Mouse (Mus musculus): ENCODE results near the gene Zfp423.

The Zfp423 gene

DNA sequence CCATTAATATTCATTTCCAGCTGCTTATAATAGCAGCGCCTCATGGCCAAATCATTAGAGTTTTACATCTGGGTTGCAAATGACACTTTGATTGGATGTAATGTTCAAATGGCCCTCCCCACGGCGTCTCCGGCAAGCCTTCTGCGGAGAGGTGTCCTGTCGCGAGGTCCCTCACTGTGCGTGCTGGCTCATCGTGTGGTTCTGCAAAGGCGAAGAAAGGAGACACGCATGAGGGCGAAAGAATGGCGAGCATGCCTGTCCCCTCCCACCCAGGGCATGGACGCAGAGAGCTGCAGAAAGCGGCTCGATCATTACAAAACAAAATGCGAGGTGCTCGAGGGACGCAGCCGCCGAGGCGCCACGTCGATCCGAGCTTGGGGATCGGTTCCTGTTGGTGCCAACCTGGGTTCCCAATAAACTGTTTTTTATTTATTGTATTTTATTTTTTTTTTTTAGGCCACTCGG is 297.1 kb downstream of the Zfp423 start:
- DNase-seq = peak; percentile 69 to 71

DNA sequence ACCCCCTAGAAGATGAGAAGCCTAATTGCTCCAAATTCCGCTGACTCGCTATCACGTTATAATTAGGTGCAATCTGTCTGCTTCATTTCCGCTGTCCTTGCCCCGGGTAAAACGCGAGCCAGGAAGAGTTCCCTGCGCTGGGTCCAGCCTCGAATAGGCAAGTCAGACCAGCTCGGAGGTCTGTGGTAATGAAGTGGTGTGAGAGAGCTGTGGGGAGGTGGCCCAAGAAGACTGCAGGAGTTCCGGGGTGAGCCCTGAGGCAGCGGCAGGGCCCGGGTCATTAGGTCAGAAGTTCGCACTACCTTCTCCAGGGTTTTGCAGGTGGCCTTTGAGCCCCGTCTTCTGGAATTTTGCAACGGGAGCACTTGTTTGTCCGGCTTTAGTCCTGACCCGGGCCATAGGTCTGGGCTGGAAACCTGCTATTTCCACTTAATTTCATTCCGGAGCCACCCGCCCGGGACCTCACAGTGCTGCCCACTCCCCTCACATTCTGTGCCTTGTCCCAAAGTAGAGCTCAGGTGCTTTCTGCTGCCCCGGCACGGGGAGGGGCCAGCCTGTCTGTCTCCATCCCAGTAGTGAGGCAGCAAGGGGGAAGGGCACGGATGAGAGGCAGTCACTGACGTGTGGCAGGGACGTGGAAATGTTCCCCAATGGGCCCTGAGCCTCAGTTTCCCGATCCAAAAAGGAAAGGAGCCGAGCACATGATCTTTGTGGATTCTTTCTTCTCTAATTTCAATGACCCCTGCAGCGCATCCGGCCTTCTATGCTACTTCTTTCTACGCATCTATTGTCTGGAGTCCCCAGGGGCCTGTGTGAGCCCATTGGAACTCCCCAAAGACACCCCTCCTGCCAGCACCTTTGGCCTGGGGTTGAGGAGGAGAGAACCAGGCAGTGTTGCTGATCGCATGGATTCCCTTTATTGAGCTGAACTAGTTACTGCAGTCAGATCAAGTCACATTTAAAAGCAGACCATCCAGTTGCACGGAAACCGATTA is 298.2 kb downstream of the Zfp423 start:
- DNase-seq = peak in 1 of 2 experiments; percentile 44

GRCm38 (mm10) chr8:87660029-87660915 is 299.1 kb downstream of the Zfp423 start:
- peak; percentile 71 to 74 for DNase-seq

GRCm38 (mm10) chr8:87657488-87657887 is 301.9 kb downstream of the Zfp423 start:
- no peak for DNase-seq

- peak; percentile 92 to 94 for DNase-seq
These were observed 302.7 kb downstream of the Zfp423 start for GRCm38 (mm10) chr8:87656484-87657230.

DNA sequence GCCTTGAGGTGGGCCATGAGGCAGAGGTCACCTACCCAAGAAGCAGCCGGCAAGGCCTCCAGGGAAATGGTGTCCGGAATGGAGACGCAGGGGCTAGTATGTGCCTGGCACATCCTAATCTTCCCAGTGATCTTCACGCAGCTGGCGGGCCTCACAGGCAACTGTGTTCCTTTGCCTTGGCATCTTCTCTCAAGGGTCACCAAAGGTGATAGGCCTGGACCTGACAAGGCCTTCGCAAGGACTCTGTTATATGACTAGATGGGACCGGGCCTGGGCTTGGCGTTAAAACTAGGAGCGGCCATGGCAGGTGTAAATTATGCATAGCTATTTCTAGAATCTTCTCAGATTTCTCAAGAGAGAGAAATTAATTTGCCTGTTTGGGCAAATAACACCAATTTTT is 303.4 kb downstream of the Zfp423 start:
- peak in 1 of 2 experiments; percentile 31 for DNase-seq

DNA sequence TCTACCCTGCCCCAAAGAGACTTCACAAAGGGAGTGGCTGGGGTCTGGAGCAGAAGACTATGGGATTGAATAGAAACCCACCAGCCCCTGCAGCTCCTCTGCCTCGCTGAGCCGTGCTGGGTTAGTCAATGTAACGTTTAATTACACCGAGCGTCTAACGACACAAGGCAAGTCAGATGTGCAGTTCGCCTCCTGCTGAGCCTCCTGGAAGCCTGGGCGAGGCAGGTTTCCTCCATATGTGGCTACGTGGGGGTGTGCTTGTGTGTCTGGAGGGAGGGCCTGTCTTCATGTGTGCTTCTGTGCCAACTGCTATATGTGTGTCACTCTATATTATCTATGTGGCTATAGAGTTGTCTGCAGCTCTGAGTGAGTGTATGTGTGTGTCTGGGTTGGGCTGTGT is 311.6 kb downstream of the Zfp423 start:
- DNase-seq = peak; percentile 32 to 52

GRCm38 (mm10) chr8:87645829-87646483 is 313.4 kb downstream of the Zfp423 start:
- DNase-seq = peak; percentile 74 to 76

DNA sequence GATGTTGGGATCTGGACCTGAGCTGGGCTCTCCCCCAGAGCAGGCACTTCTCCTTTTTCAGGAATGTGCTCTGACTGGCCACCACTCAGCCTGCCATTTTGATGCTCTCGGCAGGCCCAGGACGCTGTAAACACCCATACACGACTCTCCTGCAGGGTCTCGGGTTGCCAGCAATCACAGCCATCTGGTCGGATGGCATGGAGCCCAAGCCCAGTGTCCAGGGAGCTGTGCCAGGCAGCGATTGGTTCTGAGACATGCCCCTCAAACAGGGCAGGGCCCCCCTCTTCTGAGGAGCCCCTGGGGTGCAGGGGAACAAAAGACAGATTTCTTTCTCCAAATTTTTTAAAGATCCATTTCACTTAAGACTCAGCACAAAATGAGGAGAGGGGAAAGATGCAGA is 314.0 kb downstream of the Zfp423 start:
- peak; percentile 99 for DNase-seq

GRCm38 (mm10) chr8:87640930-87641329 is 318.5 kb downstream of the Zfp423 start:
- DNase-seq = peak; percentile 81 to 84

- DNase-seq = no peak
These were observed 323.1 kb downstream of the Zfp423 start for GRCm38 (mm10) chr8:87636226-87636742.

DNA sequence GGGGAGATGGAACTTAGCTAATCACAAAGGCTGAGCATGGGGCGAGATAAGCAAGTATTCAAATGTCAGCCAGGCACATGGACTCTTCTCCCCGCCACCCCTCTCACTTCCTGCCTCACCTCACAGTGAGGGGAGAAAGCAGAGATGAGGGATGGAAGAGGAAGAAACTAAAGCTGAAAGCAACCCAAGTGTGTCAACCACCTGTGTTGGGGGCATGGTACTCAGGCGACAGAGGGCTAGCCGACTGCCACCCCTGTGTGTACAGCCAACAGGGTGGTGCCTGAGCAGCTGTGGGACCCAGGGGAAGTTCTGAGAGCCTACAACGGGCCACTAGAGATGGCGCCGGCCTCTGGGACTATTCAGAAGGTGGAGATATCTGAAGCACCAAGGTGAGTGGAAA is 327.6 kb downstream of the Zfp423 start:
- no peak for DNase-seq

DNA sequence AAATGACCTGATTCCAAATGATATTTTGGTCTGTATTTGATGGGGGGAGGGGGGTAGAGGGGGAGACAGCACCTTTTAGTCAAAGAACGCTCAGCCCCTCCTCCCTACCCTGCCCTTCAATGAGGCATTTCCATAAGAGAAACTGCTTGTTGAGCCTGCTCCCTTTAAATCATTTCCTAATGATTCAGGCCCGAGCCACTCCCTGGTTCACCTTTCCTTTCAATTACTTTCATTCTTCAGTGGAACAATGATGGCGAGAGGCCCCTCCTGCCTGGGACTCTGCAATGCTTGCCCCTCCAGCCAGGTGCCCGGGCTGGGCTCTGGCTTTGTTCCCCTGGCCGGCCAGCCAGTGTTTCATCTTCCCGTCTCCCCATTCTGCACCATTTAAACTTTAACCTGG is 329.7 kb downstream of the Zfp423 start:
- DNase-seq = no peak

DNA sequence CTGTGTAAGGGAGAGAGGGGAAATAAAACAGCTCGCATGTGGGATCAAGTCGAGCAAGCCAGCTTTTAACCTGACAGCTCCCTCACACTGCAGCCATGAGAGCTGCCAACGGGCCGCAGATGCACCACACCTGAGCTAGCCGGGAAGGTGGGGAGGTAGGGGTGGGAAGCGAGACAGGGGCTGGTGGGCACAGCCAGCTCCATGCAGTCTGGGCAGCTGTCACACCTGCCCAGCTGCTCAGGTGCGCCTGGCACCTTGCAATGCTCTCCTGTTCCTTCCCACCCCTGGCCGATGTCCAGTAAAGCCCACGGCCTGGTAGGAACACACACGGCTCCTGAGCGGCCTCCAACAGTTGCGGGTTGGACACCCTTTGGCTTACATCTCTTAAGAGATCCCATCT is 338.2 kb downstream of the Zfp423 start:
- DNase-seq = peak; percentile 72 to 81

DNA sequence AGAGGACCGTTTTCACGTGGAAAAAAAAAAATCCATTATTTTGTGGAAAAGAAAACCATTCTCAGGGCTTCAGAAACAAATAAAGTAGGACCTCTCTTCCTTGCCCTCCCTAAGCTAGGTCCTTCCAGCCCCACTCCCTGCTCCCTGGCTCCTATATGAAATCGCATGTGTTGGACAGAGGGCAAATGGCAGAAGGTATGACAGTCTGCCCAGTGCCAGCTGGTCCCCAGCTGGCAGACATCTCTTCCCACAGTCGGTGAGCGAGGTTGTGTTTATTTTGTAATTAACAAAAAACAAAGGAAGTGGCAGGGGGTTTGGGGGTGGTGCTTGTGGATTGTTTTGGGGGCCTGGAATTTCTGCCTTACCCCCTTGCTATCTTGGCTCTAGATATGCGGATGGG is 339.2 kb downstream of the Zfp423 start:
- DNase-seq = peak; percentile 85 to 89

- no peak for DNase-seq
These were observed 339.9 kb downstream of the Zfp423 start for GRCm38 (mm10) chr8:87619529-87619928.

GRCm38 (mm10) chr8:87619118-87619517 is 340.3 kb downstream of the Zfp423 start:
- peak; percentile 68 to 75 for DNase-seq

GRCm38 (mm10) chr8:87613701-87614100 is 345.7 kb downstream of the Zfp423 start:
- DNase-seq = peak; percentile 68 to 75
